Mouse (Mus musculus): ENCODE measurements around the gene Lrcol1. TPM values are rescaled to one million over a fixed set of nuclear protein-coding genes. Genes with fewer than 3 reads are reported as not detected.

The Lrcol1 gene
- total RNA-seq, 2 experiments from 2014 or later = not detected

GRCm38 (mm10) chr5:110384491-110384890 lies 40.0 kb downstream of the Lrcol1 start:
- DNase-seq = no peak
- intact Hi-C loops (cut with DNase I) = no loop called here

GRCm38 (mm10) chr5:110385263-110385662 lies 40.7 kb downstream of the Lrcol1 start:
- intact Hi-C loops (cut with DNase I) = no loop called here
- no peak for DNase-seq

- intact Hi-C loops (cut with DNase I) = loop anchor here (2.0 kb wide), 1 partner anchor 42 kb away; no protein-coding TSS in a partner anchor
- peak; percentile 67 for DNase-seq
Observed at GRCm38 (mm10) chr5:110386371-110387330, 42.1 kb downstream of the Lrcol1 start.

GRCm38 (mm10) chr5:110387332-110387731 lies 42.8 kb downstream of the Lrcol1 start:
- DNase-seq = no peak
- intact Hi-C loops (cut with DNase I) = loop anchor here (2.0 kb wide), 1 partner anchor 41 kb away; no protein-coding TSS in a partner anchor

GRCm38 (mm10) chr5:110390631-110391030 lies 46.1 kb downstream of the Lrcol1 start:
- intact Hi-C loops (cut with DNase I) = no loop called here
- no peak for DNase-seq

- intact Hi-C loops (cut with DNase I) = no loop called here
- DNase-seq = no peak
Observed at GRCm38 (mm10) chr5:110392727-110393126, 48.2 kb downstream of the Lrcol1 start.

GRCm38 (mm10) chr5:110395006-110395661 lies 50.6 kb downstream of the Lrcol1 start:
- intact Hi-C loops (cut with DNase I) = no loop called here

GRCm38 (mm10) chr5:110401101-110401500 lies 56.6 kb downstream of the Lrcol1 start:
- intact Hi-C loops (cut with DNase I) = no loop called here
- DNase-seq = no peak

More at GRCm38 (mm10) chr5:110395006-110395661, 50.6 kb downstream of the Lrcol1 start:
- DNase-seq = no peak

- no peak for DNase-seq
Observed at GRCm38 (mm10) chr5:110402557-110402956, 58.0 kb downstream of the Lrcol1 start.

GRCm38 (mm10) chr5:110403931-110404330 lies 59.4 kb downstream of the Lrcol1 start:
- intact Hi-C loops (cut with DNase I) = no loop called here
- DNase-seq = no peak

More at GRCm38 (mm10) chr5:110402557-110402956, 58.0 kb downstream of the Lrcol1 start:
- intact Hi-C loops (cut with DNase I) = no loop called here

Other genes starting within 250 kb of the Lrcol1 start
- gene Plcxd1, start 244.8 kb upstream of the Lrcol1 start, total RNA-seq (2021) = not detected
- 10 to 100 TPM; 27.2 to 28.8 TPM for gene Gtpbp6, start 236.5 kb upstream of the Lrcol1 start, total RNA-seq (2021)
- gene Zfp605, start 234.6 kb upstream of the Lrcol1 start, total RNA-seq (2021) = 1 to 10 TPM; 2.7 to 2.9 TPM
- gene Chfr, start 208.9 kb upstream of the Lrcol1 start, total RNA-seq (2021) = 10 to 100 TPM; 13.2 to 13.8 TPM
- gene Golga3, start 168.0 kb upstream of the Lrcol1 start, total RNA-seq (2021) = 10 to 100 TPM; 49.4 to 50.0 TPM
- gene Ankle2, start 113.7 kb upstream of the Lrcol1 start, total RNA-seq (2021) = 10 to 100 TPM; 29.4 to 30.5 TPM
- gene Pgam5, start 74.8 kb upstream of the Lrcol1 start, total RNA-seq (2021) = 10 to 100 TPM; 34.2 to 35.4 TPM
- gene Pxmp2, start 58.5 kb upstream of the Lrcol1 start, total RNA-seq (2021) = 100 to 1,000 TPM; 100 to 125 TPM
- 1 to 10 TPM; 2.0 to 2.9 TPM for gene Pole, start 58.4 kb upstream of the Lrcol1 start, total RNA-seq (2021)
- gene P2rx2, start 1.5 kb upstream of the Lrcol1 start, total RNA-seq (2021) = not detected
- 10 to 100 TPM; 38.5 to 50.5 TPM for gene Fbrsl1, start 103.8 kb downstream of the Lrcol1 start, total RNA-seq (2021)
- not detected for gene Galnt9, start 199.6 kb downstream of the Lrcol1 start, total RNA-seq (2021)